Mouse (Mus musculus) 3134 (cell line): ENCODE measurements around the gene Gucy2g.

Experiments
- DNase-seq: peaks from one replicate; pipeline ENCODE4 v3.0.0-alpha.2; 2011; ENCODE audit warnings: low spot score; ENCODE audit not compliant: insufficient read length; ENCODE audit errors: extremely low read depth

Gene Gucy2g

DNA sequence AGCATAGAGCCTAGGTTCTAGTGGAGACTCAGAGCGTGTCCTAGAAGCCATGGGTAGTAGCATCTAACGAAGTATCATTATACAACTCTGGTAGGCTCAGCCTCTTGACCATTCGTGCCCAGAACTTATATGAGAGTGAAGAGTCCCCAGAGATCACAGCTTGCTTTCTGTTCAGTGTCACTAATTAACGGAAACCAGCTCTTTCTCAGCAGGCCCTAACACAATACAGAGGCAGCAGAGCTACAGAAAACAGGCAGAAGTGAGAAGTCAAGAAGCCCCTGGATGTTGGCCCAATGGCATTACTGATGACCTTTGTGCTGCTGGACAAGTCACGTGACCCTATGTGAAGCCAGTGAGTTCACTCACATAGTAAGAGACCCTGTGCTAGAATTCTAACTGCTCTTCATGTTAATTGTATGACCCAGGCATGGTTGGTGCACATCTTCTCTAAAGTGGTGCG, at the start of gene Gucy2g:
TSS of gene Gucy2g (minus strand) at position 51 of the 460 bp plus-strand sequence.
- DNase-seq: no peak

DNA sequence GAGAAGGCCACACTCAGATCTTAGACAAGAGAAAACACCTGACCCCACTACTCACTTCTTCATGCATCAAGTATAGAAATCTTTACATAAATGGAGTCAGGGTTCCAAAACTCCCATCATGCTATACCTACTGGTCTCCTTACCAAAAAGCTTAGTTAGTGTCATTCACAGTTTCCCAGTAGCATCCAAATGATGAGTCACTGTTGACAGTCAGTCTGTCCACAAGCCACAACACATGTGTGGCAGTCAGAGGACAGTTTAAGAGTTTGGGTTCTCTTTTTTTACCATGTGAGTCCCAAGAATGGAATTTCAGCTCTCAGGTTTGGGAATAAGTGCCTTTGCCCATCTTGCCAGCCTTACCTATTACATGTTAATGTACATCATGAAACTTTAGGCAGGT, 47.9 kb upstream of the Gucy2g start:
- no peak for DNase-seq

DNA sequence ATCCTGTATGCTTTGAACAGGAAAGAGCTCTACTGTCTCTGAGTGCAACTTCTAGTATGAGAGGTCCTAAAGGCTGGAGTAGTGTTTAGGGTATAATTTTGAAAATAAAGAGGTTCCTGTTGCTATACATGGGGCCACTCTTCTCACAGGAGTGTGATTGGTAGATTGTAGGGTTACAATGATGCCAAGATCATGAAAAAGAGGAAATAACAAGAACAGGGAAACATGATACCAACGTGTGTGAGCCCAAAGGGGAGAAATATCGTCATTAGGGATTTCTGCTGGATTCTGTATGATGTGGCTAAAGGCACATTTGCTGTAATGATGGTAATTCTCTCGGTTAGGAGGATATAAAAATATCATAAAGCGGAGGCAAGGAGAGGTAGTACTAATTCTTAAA, 45.0 kb upstream of the Gucy2g start:
- DNase-seq: no peak

DNA sequence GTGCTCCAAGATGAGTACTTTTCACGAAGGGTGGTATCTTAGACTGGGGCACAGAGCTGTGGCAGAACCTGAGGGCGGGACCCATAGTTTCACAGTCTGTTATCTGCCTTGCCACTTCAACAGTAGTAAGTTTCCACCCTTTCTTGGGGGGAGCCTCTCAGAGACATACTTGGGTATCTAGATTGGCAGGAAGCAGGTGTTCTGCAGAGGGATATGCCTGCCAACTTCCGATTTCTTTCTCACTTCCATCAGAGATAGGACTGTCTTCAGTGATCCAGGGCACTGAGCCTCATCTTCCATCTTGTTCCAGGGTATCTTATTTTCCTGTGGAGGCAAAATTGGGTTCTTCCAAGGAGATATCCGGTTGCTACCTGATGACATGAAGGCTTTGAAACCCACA, 43.1 kb upstream of the Gucy2g start:
- DNase-seq: no peak

DNA sequence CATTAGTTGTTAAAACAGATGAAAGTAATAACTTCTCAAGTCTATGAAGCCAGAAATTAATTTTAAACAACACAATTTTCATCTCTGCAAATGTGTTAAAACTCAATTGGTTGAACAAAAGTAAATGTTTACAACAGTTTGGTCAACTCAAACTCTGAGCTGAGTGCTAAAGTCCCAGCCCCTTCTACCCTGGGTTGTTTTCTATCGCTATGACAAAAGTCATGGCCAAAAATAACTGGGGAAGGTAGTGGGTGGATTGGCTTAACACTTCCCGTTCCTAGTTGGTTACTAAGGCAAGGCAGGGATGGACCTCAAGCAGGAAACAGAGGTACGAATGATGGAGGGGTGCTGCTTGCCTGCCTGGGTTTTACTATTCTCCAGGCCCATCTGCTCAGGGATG, 35.7 kb upstream of the Gucy2g start:
- DNase-seq: no peak

DNA sequence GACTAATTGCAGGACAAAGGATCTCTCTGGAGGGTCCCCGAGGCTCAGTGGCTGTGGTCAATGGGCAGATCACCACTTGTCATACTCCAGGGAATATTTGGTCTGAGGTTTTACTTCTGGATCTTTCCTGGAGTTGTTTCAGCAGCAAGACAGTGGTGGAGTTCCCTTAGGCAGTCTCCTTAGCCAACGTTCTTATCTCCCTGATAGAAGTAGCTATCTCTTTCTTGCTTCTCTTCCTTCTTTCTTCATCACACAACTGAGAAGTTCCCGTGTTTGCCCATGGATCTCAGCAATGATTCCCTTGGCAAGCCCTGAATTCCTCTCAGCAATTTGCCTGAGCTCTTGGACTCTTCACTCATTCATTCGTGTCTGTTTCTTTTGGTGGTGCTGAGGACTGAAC, 35.1 kb upstream of the Gucy2g start:
- no peak for DNase-seq

DNA sequence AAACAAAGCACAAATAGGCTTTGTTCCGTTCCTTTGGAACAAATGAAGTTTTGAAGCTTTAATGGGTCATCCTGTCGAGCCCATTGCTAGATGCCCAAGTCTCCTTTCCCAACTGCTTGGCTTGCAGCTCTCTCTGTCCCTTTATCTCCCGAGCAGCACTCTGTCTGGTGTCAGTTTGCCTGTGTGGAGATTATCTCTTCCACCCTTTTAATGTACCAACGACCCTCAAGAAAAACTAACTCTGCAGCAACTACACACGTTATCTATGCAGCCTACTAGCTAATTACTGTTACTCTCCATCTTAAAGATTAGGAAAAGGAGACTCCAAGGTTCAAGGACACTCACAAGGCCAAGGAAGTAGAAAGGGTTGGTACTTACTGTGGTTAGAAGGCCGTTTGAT, 32.3 kb upstream of the Gucy2g start:
- no peak for DNase-seq

DNA sequence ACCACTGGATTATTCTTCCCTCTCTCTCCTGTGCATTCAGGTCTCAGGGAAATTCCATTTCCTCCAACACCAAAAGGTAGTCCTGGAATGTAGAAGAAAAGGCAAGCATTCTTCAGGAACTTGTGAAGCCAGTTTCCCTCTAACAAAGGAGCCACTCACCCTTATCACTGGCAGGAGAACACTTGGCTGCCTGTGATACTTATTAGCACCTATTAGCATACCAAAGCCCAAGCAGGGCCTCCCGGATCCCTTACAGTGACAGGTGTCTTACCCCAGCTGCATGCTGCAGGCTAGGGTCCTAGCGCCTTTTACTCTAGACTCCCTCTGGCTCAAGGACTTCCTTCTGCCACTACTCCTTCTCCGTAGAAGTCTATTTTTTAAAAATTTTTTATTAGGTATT, 30.4 kb upstream of the Gucy2g start:
- no peak for DNase-seq

DNA sequence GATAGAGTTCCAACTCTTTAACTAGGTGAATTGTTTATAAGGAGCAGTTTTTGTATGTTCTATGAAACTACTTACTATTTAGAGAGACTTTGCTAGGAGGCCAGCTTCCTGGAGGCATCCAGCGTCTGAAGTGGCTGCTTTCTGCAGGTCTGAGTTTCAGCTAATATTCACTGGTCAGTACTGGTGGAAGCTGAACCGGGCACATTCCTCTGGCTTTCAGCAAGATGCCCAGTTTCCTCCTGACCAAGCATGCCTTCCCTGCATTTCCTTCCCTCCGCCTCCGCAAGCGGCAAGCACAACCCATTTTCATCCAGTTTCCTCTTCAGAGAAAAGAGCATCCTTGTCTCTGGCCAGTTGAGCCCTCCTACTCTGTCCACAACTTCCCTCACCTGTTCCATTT, 28.0 kb upstream of the Gucy2g start:
- no peak for DNase-seq

DNA sequence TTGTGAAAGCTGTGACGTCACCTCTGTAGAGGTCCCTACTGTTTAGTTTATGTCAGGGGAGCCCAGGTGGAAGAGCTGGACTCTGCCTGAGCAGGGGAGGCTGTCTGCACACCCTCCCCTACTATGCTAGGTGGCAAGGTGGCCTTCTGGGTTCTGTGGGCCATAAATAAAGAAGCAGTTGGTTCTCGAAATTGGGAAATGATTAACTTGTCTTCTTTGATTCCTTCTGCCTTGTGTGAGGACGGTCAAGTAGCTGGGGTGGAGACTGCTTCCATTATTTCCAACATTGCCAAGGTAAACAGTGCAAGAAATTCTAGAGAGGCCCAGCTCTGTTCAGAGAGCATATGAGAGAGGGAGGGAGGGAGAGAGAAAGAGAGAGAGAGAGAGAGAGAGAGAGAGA, 27.1 kb upstream of the Gucy2g start:
- no peak for DNase-seq

DNA sequence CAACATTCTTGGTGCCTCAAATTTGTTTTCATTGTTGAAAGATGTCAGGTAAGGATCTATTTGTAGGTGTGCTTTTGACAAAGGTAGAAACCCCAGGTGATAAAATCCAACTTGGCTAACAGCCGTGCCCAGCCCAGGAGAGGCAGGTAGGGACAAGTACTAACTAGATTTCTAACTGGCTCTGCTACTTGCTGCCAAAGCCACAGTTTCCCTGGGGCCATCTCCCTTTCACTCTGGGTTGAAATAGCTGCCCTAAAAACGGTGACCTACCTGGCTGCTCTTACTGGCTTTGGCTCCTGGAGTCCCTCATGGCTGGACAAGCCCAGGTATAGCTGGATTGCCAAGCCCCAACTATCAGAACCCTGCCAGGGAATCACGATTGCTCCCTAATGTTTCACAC, 25.8 kb upstream of the Gucy2g start:
- DNase-seq: no peak

DNA sequence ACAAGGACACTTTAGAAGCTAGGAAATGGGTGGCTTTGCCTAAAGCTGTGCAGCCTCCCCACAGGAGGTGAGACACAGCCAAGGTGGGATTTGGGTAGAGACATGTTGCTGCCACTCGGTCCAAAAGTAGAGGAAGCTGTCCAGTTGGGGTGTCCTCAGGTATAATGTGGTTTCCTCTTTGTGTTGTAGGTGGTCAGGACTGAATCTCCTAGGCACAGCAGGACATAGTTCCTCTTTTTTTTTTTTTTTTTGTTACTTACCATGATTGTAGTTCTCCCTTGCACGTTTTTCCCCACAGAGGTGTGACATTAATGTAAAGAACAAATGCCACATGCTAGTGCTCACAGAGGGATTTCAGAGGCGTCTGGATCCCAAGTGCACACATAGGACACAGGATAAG, 24.2 kb upstream of the Gucy2g start:
- no peak for DNase-seq

DNA sequence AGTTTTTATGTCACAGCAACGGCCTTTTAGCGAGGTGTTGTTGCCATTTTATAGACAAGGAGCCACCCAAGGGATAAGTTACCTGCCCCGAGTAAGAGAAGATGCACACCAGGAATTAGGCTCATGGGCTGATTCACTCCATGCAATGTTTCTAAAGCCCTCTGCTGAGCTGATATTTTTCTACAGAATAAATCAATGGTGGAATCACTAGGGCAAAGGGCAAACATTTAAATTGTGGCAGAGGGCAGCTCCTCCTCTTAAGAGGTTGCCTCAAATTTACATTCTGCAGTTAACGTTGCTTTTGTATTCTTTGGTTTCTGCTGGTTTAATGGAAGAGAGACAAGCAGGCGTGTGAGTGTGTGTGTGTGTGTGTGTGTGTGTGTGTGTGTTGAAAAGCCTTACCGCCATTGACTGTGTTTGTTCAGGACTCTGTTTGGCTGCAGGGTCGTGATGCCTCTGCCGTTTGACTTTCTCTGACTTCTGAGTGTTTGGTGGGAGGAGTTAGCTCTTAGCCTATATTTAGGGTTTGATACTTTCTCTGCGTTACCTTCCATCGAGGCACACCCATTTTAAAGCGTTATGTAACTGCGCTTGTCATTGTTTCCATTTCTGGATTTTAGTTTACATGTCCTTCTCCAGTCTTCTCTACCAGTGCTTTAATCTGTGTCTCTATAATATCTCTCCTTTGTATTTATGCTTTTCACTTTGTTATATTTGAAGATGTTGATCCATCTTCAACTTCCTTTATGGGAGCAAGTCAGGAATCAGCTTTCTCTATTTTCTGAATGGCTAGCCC, 19.6 kb upstream of the Gucy2g start:
- no peak for DNase-seq

DNA sequence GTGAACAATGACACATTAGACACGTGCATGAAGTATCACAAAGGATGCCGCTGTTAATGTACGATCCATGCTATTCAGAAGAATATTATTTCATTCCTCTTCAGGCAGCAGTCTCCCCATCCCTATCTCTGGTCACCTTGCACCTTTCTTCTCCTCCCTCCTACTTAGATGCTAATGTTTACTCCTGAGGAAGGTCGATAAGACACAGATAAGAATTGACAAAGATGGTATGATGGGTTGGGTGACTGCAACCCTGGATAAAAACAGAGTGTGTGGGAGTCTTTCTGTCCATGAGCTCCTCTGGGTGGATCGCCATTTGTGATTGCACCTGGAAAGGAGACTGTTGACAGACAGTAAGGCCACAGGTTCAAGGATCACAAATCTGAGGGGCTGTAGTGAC, 17.5 kb upstream of the Gucy2g start:
- no peak for DNase-seq

DNA sequence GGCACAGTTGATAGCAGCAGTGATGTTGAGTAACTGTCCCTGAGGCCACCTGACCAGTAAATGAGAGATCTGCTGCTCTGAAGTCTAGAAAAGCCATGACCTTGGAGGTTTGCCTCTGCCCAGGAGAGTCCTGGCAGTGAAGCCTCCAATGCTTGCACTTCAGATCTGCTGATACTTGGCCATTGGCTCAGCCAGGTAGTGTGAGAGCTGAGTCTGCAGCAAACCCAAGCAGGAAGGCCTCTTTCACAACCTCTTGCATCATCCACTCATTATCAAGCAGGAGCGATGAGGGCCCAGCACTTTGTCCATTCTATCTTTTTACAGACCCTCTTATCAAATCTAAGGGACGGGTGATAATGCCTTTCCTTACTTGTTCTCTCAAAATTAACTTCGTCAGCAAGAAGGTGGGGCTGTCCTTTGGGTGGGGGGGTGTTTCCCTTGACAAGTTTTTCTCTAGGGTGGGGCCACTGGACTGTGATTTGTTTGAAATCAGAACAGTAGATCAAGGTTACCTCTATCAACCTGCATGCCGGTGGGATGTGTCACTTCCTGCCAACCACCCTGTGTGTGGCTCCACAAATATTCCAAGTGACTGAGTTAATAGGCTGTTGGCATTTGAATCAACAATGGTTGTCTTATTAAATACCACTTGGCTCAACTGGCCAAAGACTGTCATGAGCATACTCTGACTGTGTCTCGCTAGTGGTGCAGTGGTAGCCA, 16.8 kb upstream of the Gucy2g start:
- peak; percentile 49 for DNase-seq

DNA sequence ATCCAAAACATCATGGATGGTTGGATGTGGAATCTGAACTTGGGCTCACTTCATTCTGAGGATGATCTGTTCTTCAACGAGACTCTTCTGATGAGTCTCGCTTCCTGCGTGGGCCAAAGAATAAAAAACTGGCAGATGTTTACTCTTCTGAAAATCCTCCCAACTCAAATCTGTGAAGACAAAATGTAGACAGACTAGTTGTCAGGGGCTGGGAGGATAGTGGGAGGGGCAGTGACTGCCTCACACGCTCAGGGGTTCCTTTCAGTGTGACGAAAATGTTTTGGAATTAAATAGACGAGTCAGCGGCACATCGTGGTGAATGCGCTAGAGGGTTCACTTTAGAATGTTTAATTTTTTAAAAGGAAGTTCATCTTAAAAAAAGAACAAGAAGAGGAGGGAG, 15.1 kb upstream of the Gucy2g start:
- no peak for DNase-seq

DNA sequence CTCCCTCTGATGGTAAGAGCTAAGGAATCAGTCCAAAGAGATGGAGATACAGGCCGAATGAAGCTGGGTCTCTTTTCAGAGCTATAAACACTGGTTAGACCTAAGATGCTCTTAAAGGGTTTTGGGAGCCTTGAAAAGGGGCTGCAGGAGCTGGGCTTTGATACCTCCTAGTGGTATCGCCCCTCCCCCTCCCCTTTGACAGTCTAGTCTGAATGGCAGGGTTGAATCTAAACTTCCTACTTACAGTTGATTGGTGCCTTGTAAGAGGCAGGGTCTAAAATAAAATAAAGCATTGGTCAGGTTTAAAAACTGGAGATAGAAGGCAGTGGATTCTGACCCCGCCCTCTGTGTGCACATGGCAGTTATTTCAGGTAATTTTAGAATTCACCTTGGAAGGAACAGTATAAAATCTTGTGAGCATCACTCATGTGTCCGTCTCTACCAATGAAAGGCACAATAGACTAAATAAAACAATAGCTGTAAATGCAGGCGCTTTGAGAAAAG, 13.5 kb upstream of the Gucy2g start:
- DNase-seq: peak; percentile 67

DNA sequence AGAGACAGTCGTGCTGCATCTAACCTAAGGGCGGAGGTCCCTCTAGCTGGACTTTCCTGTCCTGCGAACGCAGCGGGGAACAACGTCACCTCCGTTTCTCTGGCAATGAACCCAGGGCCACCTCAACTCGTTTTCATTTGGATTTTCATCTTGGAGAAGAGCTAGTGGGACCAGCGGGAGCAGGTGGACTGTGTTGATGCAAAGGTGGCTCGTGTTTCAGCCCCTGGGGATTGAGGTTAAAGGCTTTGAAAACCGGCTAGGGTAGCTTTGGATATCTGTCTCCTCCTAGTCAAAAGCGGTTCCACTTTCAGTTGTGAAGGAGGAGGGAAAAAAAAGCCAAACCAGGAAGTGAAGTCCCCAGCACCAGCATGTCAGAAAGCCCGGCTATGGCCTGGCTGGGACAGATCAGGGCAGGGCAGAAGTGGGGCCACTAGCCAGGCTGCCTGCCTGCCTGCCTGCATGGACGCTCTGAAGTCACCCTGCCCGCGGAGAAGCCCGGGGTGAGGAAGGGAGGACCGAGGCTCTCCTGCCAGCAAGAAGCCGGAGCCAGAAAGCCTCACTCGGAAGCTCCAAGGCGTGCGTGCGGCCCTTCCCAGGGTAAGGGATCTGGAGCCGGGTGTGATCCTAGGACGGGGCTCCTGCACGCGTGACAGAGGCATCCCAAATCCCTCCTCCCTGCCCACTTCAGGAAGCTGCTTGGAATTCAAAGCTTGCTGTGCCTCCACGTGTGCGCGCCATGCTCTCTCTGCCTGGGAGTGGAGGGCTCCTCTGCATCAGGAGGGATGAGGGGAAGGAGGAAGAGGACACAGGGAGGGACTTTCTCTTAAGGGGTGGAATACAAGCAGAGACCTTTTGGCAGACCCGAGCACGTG, 12.8 kb upstream of the Gucy2g start:
- DNase-seq: peak; percentile 87

DNA sequence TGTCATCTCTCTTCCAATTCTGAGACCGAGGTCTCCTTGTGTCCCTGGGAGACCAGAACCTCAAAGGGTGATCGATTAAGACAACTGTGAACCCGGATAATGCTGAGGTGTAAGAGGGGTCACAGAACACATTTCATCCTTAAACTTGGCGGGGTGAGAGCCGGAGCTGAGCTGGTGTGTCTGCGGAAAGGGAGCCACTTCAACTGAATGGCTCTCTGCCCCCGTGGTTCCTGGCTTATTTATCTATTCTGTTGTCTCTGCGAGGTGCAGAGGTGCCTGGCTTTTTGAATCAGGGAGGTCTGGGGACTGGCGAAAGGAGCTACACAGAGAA, 12.2 kb upstream of the Gucy2g start:
- no peak for DNase-seq

DNA sequence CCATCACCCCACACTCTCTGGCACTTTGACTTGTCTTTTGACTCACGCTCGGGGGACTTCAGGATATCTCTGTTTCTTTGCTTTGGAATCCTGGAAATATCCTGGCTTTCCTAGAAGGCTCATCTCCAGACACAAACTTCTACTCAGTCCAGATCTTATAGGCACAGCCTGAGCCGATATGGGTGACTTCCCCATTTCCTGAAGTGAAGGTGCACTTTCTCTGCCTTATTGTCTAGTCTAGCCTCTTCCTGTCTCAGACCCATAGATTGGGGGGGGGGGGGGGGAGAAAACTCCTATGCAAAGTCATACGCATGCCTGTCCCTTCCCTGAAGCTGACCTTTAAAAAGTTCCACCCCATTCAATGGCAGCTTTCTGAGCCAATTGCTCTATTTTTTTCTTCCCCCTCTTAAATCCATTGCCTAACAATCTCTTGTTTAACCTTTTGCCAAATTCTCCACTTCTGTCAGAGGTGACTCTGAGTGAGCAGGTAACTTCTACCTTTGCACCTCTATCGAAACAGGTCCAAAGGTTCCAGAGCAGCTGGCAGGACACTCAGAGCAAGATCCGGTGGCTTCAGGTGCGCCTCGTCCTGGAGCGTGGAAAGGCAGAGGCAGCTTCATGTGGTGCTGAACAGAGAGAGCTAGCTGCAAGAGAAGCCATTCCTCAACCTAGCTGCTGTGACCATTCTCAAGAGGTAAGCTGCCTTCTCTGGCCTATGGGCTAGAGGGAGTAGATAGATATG, 10.5 kb upstream of the Gucy2g start, which contains the start of gene Acsl5:
TSS of gene Acsl5 (plus strand) at position 556 of the 742 bp plus-strand sequence.
- DNase-seq: no peak
